Mouse (Mus musculus) frontal cortex, postnatal 25 days (tissue): ENCODE data around the gene Hoxc5.

Experiments used
- DNase-seq, 2 experiments: peaks; one replicate each; pipeline ENCODE4 v3.0.0; 2022; ENCODE audit warnings: low spot score in 2 of 2

Hoxc5 gene

GRCm38 (mm10) chr15:102967312-102967510 lies at the start of gene Hoxc5:
Gene Hoxc5, plus strand, starts transcription at chr15:102967443.
- DNase-seq = no peak

- no peak for DNase-seq
Observed at GRCm38 (mm10) chr15:102917972-102918572, 49.2 kb upstream of the Hoxc5 start.

DNA sequence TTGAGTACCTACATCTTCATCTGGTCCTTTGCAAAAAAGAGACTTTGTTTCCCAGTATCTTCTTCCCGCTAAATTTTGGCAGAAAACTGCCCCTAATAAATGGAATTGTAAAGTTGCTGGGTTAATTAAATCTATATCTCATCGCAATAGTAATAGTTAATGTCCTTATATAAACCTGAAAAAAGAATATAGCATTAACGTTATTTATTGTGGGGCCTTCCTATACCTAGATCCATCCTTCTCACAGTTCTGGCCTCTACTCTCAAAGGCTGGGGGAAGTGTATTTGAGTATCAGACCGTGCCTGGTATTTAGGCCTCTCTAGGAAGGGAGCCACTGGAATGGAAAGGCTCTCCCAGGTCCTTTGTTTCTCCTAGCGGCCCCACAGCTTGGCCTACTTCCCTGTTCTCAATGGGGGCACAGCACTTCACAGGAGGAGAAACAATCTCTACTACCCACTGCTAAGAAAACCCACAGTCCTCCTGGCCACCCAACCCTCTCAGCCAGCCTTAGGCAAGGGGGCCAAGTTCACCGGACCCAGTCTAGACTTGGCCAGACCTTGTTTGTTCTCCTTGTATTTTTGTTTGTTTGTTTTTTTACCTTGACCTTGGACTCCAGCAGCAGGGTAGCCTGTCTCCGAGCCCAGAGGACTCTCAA lies 48.5 kb upstream of the Hoxc5 start:
- no peak for DNase-seq

DNA sequence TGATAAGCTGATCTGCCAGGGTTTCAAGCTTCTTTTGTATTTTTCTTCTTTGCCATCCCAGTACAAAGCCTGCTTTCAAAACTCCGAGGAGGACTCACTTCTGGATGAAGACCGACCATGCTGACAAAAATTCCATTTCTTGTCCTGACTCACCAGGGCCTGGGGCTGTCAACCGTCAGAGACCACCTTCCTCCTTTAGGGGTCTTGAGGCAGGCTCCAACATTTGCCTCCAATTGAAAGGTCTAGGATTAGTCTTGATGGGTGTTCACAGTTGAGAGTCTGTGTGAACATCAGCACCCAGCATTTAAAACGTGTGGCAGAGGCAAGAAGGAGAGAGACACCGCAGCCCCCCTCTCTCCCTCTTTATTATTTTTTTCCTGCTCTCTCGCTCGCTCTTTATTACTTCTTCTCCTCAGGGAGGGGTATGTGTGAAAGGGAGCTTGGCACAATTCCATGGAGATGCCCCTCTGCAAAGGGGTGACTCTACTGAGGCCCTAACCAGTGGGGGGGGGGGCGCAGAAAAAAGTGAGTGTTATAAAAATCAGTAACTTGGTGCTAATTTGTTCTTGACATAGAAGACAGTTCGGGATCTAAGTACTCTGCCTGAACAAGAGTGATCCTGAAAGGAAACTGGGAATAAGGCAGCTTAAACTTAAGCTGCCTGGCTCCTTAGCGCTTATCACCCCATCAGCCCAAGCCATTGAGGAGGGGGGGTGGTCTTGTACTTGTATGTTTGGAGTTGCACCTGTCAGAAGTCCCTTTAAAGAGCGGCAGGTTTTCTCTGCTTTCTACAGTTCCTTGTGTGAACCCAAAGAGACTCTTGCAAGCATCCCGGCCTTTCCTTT lies 47.7 kb upstream of the Hoxc5 start:
- no peak for DNase-seq

DNA sequence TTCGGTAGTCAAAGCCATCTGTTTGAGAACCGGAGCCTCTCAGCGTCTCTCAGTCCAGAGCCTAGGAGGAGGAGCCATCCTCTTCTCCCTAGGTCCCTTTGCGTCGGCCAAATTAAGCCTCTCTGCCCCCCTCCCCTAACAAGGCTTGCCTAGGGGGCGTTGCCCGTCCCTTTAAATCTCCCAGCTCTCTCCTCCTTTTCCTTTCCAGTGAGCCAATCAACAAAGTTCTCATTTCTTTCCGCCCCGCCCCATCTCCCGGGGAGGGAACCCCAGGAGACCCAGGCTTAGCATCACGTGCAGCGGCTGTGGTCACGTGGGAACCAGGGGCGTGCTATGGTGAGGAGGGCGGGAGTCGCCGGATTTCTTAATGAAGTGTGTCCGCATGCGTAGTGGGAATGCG lies 46.6 kb upstream of the Hoxc5 start:
- DNase-seq = no peak

DNA sequence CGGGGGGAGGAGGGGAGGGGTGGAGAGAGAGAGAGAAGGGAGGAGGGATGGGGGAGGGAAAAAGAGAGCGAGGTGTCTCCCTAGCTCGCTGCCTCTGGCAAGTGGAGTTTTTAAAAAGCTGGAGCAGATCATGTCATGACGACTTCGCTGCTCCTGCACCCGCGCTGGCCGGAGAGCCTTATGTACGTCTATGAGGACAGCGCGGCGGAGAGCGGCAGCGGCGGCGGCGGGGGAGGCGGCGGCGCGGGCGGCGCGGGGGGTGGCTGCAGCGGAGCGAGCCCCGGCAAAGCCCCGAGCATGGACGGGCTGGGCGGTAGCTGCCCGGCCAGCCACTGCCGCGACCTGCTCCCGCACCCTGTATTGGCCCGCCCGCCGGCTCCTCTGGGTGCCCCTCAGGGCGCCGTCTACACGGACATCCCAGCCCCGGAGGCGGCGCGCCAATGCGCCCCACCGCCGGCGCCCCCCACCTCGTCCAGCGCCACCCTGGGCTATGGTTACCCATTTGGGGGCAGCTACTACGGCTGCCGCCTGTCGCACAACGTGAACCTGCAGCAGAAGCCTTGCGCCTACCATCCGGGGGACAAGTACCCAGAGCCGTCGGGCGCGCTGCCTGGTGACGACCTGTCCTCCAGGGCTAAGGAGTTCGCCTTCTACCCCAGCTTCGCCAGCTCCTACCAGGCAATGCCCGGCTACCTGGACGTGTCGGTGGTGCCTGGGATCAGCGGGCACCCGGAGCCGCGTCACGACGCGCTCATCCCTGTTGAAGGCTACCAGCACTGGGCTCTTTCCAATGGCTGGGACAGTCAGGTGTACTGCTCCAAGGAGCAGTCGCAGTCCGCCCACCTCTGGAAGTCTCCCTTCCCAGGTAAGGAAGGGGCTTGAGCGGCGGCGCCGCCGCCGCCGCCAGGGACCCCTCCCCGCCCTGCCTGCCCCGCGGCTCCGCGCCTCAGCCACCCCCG lies 45.9 kb upstream of the Hoxc5 start, which contains the start of gene Hoxc13:
Gene Hoxc13 (plus strand): TSS at position 51 of the 959 bp plus-strand sequence.
- DNase-seq = no peak

- no peak for DNase-seq
Observed at GRCm38 (mm10) chr15:102922012-102922362, 45.3 kb upstream of the Hoxc5 start.

DNA sequence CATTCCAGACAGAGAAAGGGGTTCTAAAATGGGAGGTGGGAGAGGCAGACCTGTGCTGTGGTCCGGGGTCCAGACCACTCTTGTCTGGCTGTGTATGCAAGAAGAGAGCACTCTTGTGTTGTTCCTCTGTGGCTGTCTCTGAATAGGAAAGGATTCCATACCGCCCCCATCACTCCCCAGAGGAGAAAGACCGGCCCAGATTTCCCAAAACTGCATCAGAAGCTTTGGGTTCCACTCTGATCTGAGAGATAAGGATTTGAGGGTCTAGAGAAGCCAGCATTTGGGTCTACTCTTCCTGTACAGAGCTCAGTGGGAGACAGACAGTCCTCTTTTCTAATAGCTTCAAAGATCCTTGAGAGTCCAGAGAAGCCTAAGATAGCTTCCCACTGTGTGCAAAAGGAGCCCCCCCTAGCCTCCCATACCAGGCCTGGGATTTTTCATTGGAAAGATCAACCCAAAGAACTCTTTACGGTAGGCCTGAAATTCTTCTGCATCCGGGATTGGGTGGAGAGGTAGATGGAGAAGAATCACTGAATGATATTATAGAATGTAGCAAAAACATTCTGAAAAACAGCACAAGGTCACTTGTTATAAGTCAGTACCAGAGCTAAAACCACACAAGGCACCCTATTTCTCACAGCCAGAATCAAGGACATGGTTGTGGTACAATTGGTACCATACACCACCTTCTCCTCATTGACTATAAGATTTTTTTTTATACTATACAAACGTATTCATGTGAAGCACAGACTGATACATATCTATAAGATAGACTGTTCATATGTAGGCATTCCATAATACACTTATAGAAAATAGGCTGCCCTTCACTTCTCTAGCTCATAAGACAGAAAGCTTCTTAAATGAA lies 44.4 kb upstream of the Hoxc5 start:
- DNase-seq = no peak

DNA sequence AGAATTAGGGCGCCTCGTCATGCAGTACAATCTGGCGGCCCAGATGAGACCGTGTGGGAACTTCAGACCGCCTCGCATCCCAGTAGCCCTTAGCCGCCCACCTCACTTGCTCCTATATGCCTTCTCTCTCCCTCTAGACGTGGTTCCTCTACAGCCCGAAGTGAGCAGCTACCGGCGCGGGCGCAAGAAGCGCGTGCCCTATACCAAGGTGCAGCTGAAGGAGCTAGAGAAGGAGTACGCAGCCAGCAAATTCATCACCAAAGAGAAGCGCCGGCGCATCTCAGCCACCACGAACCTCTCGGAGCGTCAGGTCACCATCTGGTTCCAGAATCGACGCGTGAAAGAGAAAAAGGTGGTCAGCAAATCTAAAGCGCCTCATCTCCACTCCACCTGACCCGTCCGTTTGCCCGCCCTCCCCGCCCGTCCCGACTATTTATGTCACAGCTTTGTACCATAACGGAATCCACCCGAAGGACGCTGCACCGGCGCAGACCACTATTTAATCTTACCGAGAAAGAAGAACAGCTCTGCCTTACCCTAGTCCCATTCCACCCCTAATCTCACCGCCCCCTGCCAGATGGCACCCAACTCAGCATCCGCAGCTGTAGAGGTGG lies 40.1 kb upstream of the Hoxc5 start:
- no peak for DNase-seq

DNA sequence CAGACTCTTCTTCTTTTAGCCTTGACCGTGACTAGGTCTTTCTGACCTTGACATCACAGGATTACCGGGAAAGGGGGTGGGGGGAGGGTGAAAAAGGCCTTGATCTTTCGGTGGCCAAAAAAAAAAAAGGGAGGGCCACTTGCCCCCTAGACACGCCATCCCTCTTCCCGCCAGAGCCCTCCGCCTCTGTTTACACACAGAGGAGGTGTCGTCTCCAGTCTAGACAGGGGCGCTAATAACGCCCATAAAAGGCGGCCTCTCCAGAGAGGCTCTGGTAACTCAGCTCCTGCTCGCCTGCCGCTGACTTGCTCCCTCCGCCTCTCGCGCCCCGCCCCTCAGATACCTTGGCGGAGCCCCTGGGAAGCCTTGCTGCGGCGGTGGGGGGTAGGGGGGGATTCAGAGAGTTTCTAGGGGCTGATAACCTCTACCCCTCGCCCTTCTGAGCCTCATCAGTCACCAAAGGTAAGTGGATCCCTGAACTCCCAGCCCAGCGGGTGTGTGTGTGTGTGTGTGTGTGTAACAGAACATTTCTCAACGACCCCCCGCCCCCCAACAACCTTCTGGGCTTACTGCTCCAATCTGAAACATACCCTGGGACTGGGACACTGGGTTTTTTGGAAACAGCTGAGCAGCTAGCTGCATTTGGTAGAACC lies 35.4 kb upstream of the Hoxc5 start:
- no peak for DNase-seq

GRCm38 (mm10) chr15:102934438-102934837 lies 32.8 kb upstream of the Hoxc5 start:
- no peak for DNase-seq

DNA sequence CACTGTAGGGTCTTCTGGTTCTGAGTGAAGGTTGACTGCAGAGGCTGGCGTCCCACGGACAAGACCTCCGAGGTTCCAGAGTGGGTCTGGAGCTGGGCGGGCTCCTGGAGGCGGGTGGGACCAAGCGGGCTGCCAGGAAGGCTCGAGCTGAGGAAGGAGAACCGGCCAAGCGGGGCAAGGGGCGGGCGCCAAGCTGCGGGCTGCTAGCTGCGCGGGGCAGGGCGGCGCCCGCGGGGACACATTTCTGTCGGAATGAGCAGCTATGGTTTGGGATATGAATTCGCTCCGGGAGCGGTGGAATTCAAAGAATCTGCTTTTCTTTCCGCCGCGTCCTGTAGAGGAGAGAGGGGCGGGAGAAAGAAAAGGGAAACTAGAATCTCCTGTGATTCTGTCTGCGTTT lies 32.3 kb upstream of the Hoxc5 start:
- DNase-seq = no peak

DNA sequence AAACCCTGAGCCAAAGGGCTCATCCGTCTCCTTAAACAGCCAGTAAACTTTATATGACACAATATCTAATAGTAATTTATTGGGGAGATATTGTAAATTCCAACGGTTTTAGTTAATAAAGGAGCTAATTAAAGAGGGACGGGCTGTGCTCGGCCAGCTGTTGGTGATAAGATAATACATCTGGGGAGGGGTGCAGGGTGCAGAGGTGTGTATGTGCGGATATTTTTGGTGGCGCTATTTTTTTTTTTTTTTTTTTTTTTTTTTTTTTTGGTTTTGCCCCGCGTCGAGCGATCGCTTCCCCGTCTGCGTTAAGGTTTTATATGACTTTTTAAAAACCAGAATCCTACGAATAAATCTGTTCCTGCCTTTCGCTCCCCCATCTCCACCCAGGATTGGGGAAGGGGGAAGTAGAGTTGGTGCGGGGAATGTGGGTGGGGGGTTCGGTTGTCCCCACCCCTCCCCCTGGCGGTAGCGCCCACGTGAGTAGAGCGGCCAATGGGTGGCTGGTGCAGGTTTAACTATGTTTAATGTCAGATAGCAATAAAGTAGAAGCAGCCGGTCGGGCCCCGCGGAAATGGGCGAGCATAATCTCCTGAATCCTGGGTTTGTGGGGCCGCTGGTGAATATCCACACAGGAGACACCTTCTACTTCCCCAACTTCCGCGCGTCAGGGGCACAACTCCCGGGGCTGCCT lies 30.8 kb upstream of the Hoxc5 start, which contains the start of gene Hoxc12:
Gene Hoxc12 (plus strand): TSS at position 479 of the 694 bp plus-strand sequence.
- DNase-seq = no peak

GRCm38 (mm10) chr15:102937036-102937666 lies 30.1 kb upstream of the Hoxc5 start:
- DNase-seq = no peak

DNA sequence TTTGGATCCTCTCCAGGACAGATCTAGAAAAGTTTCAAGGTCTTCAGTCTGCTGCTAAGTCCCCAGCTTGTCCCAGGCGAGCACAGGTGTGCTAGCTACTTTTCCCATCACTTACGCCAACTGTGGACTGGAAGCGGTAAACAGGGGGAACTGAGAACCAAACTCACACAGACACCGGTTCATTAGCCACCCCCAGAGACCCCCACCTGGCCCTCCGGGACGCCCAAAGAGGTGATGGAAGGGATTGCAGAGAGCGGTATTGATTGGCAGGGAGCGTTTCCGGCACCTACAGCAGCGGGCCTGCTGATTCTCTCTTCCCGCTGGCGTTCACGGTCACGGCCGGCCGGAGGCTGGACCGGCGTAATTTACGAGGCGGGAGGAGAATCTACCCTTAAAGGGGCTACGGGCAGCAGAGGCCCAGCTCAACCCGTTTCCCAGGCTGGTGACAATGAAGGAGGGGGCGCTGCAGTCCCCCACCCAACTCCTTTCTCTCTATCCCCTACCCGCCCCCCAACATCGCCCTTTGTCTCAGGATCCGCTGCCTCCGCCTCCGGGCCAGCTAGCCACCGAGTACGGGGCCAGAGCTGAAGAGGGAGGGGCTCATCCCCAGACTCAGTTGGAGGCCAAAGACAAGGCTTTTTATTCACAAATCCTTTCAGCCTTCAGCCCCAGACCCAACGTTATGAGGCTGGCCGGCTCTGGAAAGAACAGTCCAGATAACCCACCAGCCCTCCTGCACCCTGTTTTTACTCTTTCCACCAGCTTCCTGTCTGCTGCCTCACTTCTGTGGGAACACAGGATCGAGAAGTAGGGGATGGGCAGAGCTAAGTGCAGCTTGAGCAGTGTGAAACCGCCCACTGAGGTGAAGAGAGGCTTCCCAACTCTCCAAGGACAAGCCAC lies 27.7 kb upstream of the Hoxc5 start:
- no peak for DNase-seq

DNA sequence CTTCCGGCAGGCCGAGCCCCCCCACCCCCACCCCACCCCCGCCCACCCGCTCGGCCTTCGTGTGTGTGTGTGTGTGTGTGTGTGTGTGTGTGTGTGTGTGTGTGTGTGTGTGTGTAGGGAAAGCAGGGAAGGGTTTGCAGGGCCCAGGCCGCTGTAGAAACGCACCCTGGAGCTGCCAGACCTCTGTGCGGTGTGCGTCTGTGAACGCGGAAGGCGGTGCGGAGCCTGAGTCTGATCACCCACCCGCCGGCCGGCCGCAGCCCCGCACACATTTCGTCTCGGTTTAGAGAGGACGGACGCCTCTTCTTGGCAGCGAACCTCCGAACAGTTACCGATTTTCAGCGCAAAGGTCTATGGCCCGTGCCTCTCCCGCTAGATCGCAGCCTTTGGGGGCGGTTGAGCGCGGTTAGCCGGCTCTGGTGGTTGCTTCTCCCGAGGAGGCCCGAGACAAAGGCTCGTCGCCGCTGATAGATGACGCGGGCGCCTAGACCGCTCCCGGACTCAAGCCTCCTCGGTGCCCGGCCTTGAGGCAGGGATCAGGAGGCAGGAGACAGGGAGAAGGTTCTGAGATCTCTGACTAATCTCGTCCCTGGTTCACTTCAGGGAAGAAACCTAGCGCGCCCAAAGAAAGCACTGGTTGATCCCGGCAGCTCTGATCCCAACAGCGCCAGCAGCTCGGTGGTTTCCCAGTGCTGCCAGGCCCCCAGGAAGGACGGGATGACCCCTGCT lies 24.3 kb upstream of the Hoxc5 start:
- DNase-seq = no peak

- no peak for DNase-seq
Observed at GRCm38 (mm10) chr15:102943468-102943813, 23.8 kb upstream of the Hoxc5 start.
